ENCODE assay signal across 9 mouse cellular contexts in genomic region chr1:136458691-136459245, GRCm38 (mm10). TPM values are rescaled to one million over a fixed set of nuclear protein-coding genes. Genes with fewer than 3 reads are reported as not detected.
A peak's percentile ranks its signal among the peaks of the same experiment; 100 is the strongest.
DNase-seq lines count a peak whose midpoint lies in the region; ATAC-seq and TF ChIP-seq lines count a peak whose summit lies in the region.
"Had no signal": no experiment of that assay in that cellular context is flagged by ENCODE, and none has a peak within 500 bp of the region (broad histone marks: within the 10 kb centered on the region; RNA-seq: fewer than 3 reads in every experiment).

No protein-coding gene starts in this region.

- 30% methylated on average over 9 of the region's 9 CpGs for WGBS in heart, embryonic 11.5 days (ENCODE audit: insufficient replicate concordance)
- WGBS in spleen, adult 2 months = 32% methylated on average over 9 of the region's 9 CpGs

- H3K4me3 ChIP-seq in heart, embryonic 11.5 days (ENCODE audit: low read depth, low read length) = no peak overlapping the region
- H3K4me3 ChIP-seq in spleen, adult 2 months (ENCODE audit: extremely low read depth, insufficient read depth, insufficient read length) = no peak overlapping the region
- H3K4me3 ChIP-seq: limb, embryonic 13.5 days had no signal

- no peak for TF ChIP-seq POLR2A in spleen, adult 2 months (IDR thresholded peaks at IDR 0.05; ENCODE audit: low read depth, low read length)

- H3K36me3 ChIP-seq in heart, embryonic 11.5 days (ENCODE audit: control insufficient read depth, insufficient read depth, low read length) = no peaks in the 10 kb centered on the region
- H3K36me3 ChIP-seq in spleen, adult 2 months (ENCODE audit: control insufficient read depth, insufficient read depth, low read length) = no peaks in the 10 kb centered on the region
- H3K36me3 ChIP-seq: limb, embryonic 13.5 days had no signal

- H3K4me1 ChIP-seq in heart, embryonic 11.5 days (ENCODE audit: control insufficient read depth, insufficient read depth, low read length) = no peaks in the 10 kb centered on the region
- H3K4me1 ChIP-seq in spleen, adult 2 months (ENCODE audit: control insufficient read depth, insufficient read depth, insufficient read length) = no peaks in the 10 kb centered on the region
- H3K4me1 ChIP-seq: limb, embryonic 13.5 days had no signal

- no peaks in the 10 kb centered on the region for H3K9me3 ChIP-seq in heart, embryonic 11.5 days (replicated peaks; ENCODE audit: control insufficient read depth, low read length)
- H3K9me3 ChIP-seq: limb, embryonic 13.5 days had no signal

- no peaks in the 10 kb centered on the region for H3K27me3 ChIP-seq in heart, embryonic 11.5 days (ENCODE audit: control insufficient read depth, insufficient read depth, low read length)
- H3K27me3 ChIP-seq in spleen, adult 2 months (ENCODE audit: control insufficient read depth, insufficient read depth, low read length) = no peaks in the 10 kb centered on the region
- H3K27me3 ChIP-seq: limb, embryonic 13.5 days had no signal

- ATAC-seq in heart, embryonic 11.5 days (replicated peaks; ENCODE audit: insufficient number of reproducible peaks, low FRiP score, low TSS enrichment) = no peak

- H3K9ac ChIP-seq in heart, embryonic 11.5 days (ENCODE audit: low read depth, low read length) = no peak overlapping the region
- H3K9ac ChIP-seq: limb, embryonic 13.5 days had no signal

- H3K27ac ChIP-seq in heart, embryonic 11.5 days (ENCODE audit: low read depth, low read length) = no peak overlapping the region
- no peak overlapping the region for H3K27ac ChIP-seq in spleen, adult 2 months (ENCODE audit: insufficient read depth, low read length)
- H3K27ac ChIP-seq: limb, embryonic 13.5 days had no signal

- no peak overlapping the region for H3K4me2 ChIP-seq in heart, embryonic 11.5 days
- H3K4me2 ChIP-seq: limb, embryonic 13.5 days had no signal

- peak; percentile 41 for DNase-seq in heart, adult 8-10 months (ENCODE audit: low spot score)
- DNase-seq in spleen, adult 2 months (ENCODE audit: low read depth in 1 of 2, low spot score in 2 of 2) = peak in 1 of 2 experiments; percentile 43
- no peak for DNase-seq in spleen, adult 12 weeks (ENCODE audit: low spot score)
- peak; percentile 38 for DNase-seq in cerebellum, adult 8-10 months
- DNase-seq in induced T-regulatory cell, adult 2 months (ENCODE audit: low read depth) = peak; percentile 85
- peak; percentile 47 for DNase-seq in skeletal muscle tissue, adult 2 months (ENCODE audit: low read depth, low spot score)
- DNase-seq in layer of hippocampus, adult 8-10 months (ENCODE audit: low spot score in 2 of 2) = no peak

- TF ChIP-seq CTCF in spleen, adult 2 months (IDR thresholded peaks at IDR 0.05; ENCODE audit: extremely low read depth, insufficient read depth, insufficient read length, insufficient replicate concordance) = peak; percentile 20; the same call in 1 of the 2 replicates

RNA-seq across cellular contexts. Expression of gene Kif14, which starts 7.4 kb away (rescaled TPM):
- under 1 TPM in 3 of 4 experiments, not detected in 1; 0.06 to 0.37 (median 0.11) TPM for total RNA-seq in heart, adult 8-10 months (2022)
- 5.1 and 6.9 TPM in 2 replicates for polyA plus RNA-seq in heart, embryonic 11.5 days (2014; fragmentation: Nextera tagmentation; extraction: Ambion mirVana)
- 0.50 and 0.58 TPM in 2 replicates for polyA plus RNA-seq in spleen, adult 2 months (2012; rRNA removed)
- under 1 TPM; 0.08 to 0.27 (median 0.15) TPM for total RNA-seq in layer of hippocampus, adult 8-10 months (2022)

RNA-seq across cellular contexts. Expression of gene Ddx59, which starts 43.7 kb away (rescaled TPM):
- 10 to 100 TPM; 12.5 to 13.7 (median 13.0) TPM for total RNA-seq in heart, adult 8-10 months (2022)
- 12.6 and 14.0 TPM in 2 replicates for polyA plus RNA-seq in heart, embryonic 11.5 days (2014; fragmentation: Nextera tagmentation; extraction: Ambion mirVana)
- polyA plus RNA-seq in spleen, adult 2 months (2012; rRNA removed) = 1.9 and 2.5 TPM in 2 replicates
- 10 to 100 TPM in 3 of 4 experiments, 1 to 10 TPM in 1; 9.6 to 11.8 (median 11.1) TPM for total RNA-seq in layer of hippocampus, adult 8-10 months (2022)

Comparison
In these comparisons a context has a peak if more than half of its experiments do, and no peak if none do; other contexts are left out.
1. DNase-seq: peak in heart, adult 8-10 months (single experiment), cerebellum, adult 8-10 months (single experiment), induced T-regulatory cell, adult 2 months (single experiment) and skeletal muscle tissue, adult 2 months (single experiment); none in spleen, adult 12 weeks (single experiment) and layer of hippocampus, adult 8-10 months (0 of 2).